Mouse (Mus musculus) T-helper 1 cell (primary cell): ENCODE data around the gene Ankrd53.

Experiments
- in situ Hi-C: fragments of 300-600 bp; cut with MboI, MseI; formaldehyde crosslinking; loops from one replicate; pipeline ENCODE4 v1.15.1; 2025; ENCODE audit warnings: high pct_unique_total_duplicates

Gene Ankrd53

DNA sequence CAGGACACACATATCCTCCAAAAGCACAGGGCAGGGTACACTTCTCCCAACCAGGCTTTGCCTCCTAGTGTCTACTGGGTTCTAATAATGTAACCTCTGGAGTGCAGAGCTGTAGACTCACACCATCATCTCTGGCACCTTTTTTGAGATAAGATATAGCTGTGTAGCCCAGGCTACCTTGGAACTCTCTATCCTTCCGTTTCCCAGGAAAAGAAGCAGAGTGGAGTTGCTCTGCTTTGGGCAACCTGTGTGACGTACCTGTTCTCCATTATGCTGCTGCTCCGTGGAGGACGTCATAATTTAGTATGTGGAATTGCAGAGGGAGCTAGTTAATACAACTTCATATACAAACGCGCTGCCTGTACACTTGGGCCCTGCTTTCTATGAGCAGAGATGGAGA, at the start of gene Ankrd53:
Gene Ankrd53, plus strand, starts transcription at position 301 of the 400 bp plus-strand sequence.
- in situ Hi-C loops, result no loop called here

- in situ Hi-C loops, result no loop called here
Measured at GRCm38 (mm10) chr6:83713271-83714136, 48.9 kb upstream of the Ankrd53 start.

GRCm38 (mm10) chr6:83714221-83715123, 48.0 kb upstream of the Ankrd53 start:
- in situ Hi-C loops, result no loop called here

- in situ Hi-C loops, result no loop called here
Measured at GRCm38 (mm10) chr6:83715461-83716196, 46.8 kb upstream of the Ankrd53 start.

DNA sequence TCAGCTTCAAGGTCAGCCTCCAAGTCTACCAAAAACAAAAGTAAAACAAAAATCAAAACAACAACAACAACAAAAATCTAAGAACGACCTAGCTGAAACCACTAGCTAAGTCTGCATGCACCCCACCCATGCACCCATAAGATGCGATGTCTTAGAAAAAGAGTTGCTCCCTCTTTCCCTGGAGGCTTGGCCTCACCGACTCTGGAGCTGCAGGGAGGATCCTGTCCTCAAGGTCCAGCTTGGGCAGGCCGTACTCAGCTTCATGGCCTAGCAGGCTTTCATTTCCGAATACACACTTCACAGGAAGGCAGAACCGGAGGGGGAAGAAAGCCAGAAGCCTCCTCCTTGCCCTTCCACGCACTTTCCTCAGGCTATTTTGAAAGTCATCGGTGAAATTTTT, 45.4 kb upstream of the Ankrd53 start:
- in situ Hi-C loops, result no loop called here

DNA sequence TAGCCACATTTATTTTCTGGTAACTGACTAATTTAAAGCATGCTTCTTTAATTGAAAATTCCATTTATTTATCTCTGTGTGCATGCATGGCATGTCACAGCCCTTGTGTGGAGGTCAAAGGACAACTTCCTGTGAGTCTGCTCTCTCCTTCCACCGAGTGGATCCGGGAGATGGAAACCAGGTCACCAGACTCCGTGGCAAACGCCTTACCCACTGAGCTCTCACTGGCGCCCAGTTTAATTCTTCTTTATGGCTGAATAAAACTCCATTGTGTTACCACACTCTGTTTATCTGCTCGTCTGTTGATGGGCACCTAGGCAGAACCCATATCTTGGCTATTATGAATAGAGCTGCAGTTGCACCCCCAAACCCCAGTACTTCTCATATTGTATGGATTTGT, 39.9 kb upstream of the Ankrd53 start:
- in situ Hi-C loops, result no loop called here

GRCm38 (mm10) chr6:83727178-83727577, 35.3 kb upstream of the Ankrd53 start:
- in situ Hi-C loops, result no loop called here

DNA sequence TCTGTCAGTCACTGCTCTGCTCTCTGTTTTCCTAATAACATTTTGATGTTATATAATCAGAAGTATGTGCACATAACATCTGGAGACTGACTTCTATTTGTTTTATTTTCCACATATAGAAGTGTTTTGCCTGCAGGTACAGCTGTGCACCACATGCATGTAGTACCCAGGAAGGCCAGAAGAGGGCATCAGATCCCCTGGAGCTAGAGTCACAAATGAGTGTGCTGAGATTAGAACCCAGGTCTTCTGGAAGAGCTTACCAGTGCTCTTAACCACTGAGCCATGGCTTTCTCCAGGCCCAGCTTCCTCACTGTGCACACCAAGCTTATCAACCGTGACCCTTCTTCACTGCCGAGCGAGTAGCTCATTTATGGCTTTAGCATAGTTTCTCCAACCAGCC, 34.0 kb upstream of the Ankrd53 start:
- in situ Hi-C loops, result no loop called here

GRCm38 (mm10) chr6:83729350-83729970, 33.0 kb upstream of the Ankrd53 start:
- in situ Hi-C loops, result no loop called here

DNA sequence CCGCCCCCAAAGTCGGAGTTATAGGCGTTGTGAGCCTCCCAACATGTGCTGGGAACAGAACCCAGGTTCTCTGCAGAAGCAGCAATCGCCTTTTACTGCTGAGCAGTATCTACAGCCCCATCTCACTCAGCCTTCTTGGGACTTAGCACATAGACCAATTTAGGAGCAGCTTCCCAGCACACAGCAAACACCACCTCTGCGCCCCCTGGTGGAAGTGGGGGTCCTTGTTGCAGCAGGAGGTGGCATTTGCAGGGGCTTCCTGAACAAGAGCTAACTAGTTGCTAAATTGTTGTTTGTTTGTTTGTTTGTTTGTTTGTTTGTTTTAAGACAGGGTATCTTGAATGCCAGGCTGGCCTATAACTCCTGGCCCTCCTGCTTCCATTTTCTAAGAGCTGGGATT, 31.3 kb upstream of the Ankrd53 start:
- in situ Hi-C loops, result loop anchor here (5.0 kb wide), 1 partner anchor 34 kb away; no protein-coding TSS in a partner anchor

- in situ Hi-C loops, result no loop called here
Measured at GRCm38 (mm10) chr6:83737311-83737710, 25.1 kb upstream of the Ankrd53 start.

GRCm38 (mm10) chr6:83738596-83738995, 23.8 kb upstream of the Ankrd53 start:
- in situ Hi-C loops, result no loop called here

GRCm38 (mm10) chr6:83742761-83743160, 19.7 kb upstream of the Ankrd53 start, which contains the start of gene Atp6v1b1:
Gene Atp6v1b1 (plus strand): TSS chr6:83742990.
- in situ Hi-C loops, result no loop called here

DNA sequence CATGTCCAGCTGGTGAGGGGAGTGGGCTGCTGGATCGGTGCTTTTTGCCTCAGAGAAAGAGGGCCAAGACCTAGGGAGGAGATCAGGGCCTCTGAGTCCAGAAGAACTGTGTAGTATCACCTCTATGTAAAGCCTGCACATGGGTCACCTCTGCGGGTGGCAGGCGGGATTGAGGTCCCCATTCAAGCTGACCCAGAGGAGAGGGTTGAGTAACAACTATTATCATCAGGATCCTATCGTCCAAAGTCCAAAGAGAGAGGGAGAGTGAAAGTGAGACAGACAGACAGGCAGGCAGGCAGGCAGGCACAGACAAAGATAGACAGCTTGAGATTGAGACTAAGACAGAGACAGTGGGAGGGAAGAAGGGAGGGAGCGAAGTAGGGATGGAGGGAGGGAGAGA, 19.2 kb upstream of the Ankrd53 start:
- in situ Hi-C loops, result no loop called here

- in situ Hi-C loops, result no loop called here
Measured at GRCm38 (mm10) chr6:83744126-83744525, 18.3 kb upstream of the Ankrd53 start.

- in situ Hi-C loops, result no loop called here
Measured at GRCm38 (mm10) chr6:83744557-83744956, 17.9 kb upstream of the Ankrd53 start.

- in situ Hi-C loops, result no loop called here
Measured at GRCm38 (mm10) chr6:83745466-83745865, 17.0 kb upstream of the Ankrd53 start.

GRCm38 (mm10) chr6:83749286-83749685, 13.2 kb upstream of the Ankrd53 start:
- in situ Hi-C loops, result no loop called here

DNA sequence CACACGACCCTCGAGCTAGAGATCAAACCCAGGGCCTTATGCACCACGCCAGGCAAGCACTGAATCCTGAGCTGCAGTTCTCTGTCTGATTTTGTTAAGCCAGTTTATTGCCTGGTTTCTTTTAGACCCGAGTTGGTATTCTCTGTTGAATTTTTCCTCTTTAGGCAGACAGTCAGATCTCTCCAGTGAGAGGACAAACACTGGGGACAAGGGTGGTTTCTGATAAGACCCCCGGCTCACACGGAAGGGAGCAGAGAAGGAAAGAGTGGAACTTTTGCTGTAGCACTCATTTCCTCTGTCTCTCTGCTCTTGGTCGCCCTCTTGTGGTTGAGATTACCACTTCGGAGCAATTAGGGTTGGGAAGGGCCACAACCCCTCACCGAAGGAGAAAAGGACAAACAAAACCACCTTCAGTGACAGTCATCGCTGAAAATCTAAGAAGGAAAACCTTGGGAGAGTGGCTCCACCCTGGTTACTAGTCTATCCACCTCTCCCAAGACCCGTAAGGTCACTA, 12.2 kb upstream of the Ankrd53 start:
- in situ Hi-C loops, result loop anchor here (5.0 kb wide), 1 partner anchor 63 kb away; no protein-coding TSS in a partner anchor

DNA sequence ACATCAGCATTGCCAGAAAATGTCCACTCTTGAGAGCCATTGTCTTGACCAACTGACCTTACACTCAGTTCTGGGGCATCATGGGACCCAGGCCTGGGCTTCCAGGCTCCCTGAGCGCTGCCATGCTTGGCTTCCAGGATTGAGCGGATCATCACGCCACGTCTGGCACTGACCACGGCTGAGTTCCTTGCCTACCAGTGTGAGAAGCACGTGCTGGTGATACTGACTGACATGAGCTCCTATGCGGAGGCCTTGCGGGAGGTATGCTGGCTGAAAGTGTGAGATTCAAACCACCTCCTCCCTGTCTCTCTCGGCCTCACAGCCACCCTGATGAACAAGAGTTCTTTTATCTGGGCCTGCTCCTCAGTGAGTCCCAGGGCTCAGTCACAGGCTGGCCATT, 6.4 kb upstream of the Ankrd53 start:
- in situ Hi-C loops, result no loop called here

GRCm38 (mm10) chr6:83762880-83763431, 512 bp downstream of the Ankrd53 start:
- in situ Hi-C loops, result no loop called here
